Mouse (Mus musculus): ENCODE measurements at regions not wholly inside any gene's neighbourhood (a gene's known extent, or its start where the extent isn't known, plus 50 kb on each side); places are given as distances from the start of the nearest gene placed in this dataset.

GRCm38 (mm10) chr9:115361191-115361590 lies 51.0 kb upstream of the Stt3b start:
- no peak for DNase-seq (ENCODE audit: low read depth, low spot score)

GRCm38 (mm10) chr9:115361881-115362280 lies 51.7 kb upstream of the Stt3b start:
- no peak for DNase-seq (ENCODE audit: low read depth, low spot score)

GRCm38 (mm10) chr9:115362486-115362885 lies 52.3 kb upstream of the Stt3b start:
- DNase-seq (ENCODE audit: low read depth, low spot score) = no peak

- DNase-seq (ENCODE audit: low read depth, low spot score) = no peak
Observed at GRCm38 (mm10) chr9:115364919-115365861, 55.0 kb upstream of the Stt3b start.

- DNase-seq (ENCODE audit: low read depth, low spot score) = no peak
Observed at GRCm38 (mm10) chr9:115367808-115368207, 57.6 kb upstream of the Stt3b start.

GRCm38 (mm10) chr9:115380276-115380675 lies 70.1 kb upstream of the Stt3b start:
- no peak for DNase-seq (ENCODE audit: low read depth, low spot score)

GRCm38 (mm10) chr9:115382824-115383475 lies 72.7 kb upstream of the Stt3b start:
- no peak for DNase-seq (ENCODE audit: low read depth, low spot score)

GRCm38 (mm10) chr9:115383935-115384334 lies 73.7 kb upstream of the Stt3b start:
- DNase-seq (ENCODE audit: low read depth, low spot score) = no peak

- DNase-seq (ENCODE audit: low read depth, low spot score) = no peak
Observed at GRCm38 (mm10) chr9:115384345-115384744, 74.1 kb upstream of the Stt3b start.

GRCm38 (mm10) chr9:115387471-115388360 lies 77.5 kb upstream of the Stt3b start:
- no peak for DNase-seq (ENCODE audit: low read depth, low spot score)

GRCm38 (mm10) chr9:115388361-115388759 lies 78.1 kb upstream of the Stt3b start:
- no peak for DNase-seq (ENCODE audit: low read depth, low spot score)

- no peak for DNase-seq (ENCODE audit: low read depth, low spot score)
Observed at GRCm38 (mm10) chr9:115389082-115389481, 78.9 kb upstream of the Stt3b start.

- DNase-seq (ENCODE audit: low read depth, low spot score) = peak; percentile 70
Observed at GRCm38 (mm10) chr9:115390880-115391281, 80.7 kb upstream of the Stt3b start.

- no peak for DNase-seq (ENCODE audit: low read depth, low spot score)
Observed at GRCm38 (mm10) chr9:115395511-115395910, 85.3 kb upstream of the Stt3b start.

- DNase-seq (ENCODE audit: low read depth, low spot score) = no peak
Observed at GRCm38 (mm10) chr9:115400461-115400860, 90.2 kb upstream of the Stt3b start.

- DNase-seq (ENCODE audit: low read depth, low spot score) = no peak
Observed at GRCm38 (mm10) chr9:115401405-115402151, 91.4 kb upstream of the Stt3b start.

GRCm38 (mm10) chr9:115402661-115403060 lies 92.4 kb upstream of the Stt3b start:
- no peak for DNase-seq (ENCODE audit: low read depth, low spot score)

- no peak for DNase-seq (ENCODE audit: low read depth, low spot score)
Observed at GRCm38 (mm10) chr9:115403354-115403968, 93.2 kb upstream of the Stt3b start.

- DNase-seq (ENCODE audit: low read depth, low spot score) = no peak
Observed at GRCm38 (mm10) chr9:115407901-115408470, 97.8 kb upstream of the Stt3b start.

GRCm38 (mm10) chr9:115408886-115409285 lies 98.7 kb upstream of the Stt3b start:
- DNase-seq (ENCODE audit: low read depth, low spot score) = no peak
